Mouse (Mus musculus) ES-E14 (cell line): ENCODE measurements around the gene Lrmda. TPM values are rescaled to one million over a fixed set of nuclear protein-coding genes. Genes with fewer than 3 reads are reported as not detected.

Experiments used
- DNase-seq: peaks from one replicate; pipeline ENCODE4 v3.0.0-alpha.2; 2013; ENCODE audit warnings: low read depth, low spot score
- H3K27ac ChIP-seq: 2 replicates; pipeline ENCODE4 v1.5.1; 2012; ENCODE audit warnings: low read depth, mild to moderate bottlenecking, low read length, moderate library complexity, mixed read lengths; ENCODE audit not compliant: poor library complexity, insufficient read depth, severe bottlenecking
- H3K36me3 ChIP-seq: 2 replicates; pipeline ENCODE4 v1.6.1; 2012; ENCODE audit warnings: mild to moderate bottlenecking, low read length, moderate library complexity, mixed read lengths; ENCODE audit not compliant: control insufficient read depth, poor library complexity, insufficient read depth, severe bottlenecking
- H3K4me1 ChIP-seq, 2 experiments: fragments of 150-350 bp in 1 of 2; sonication (generic) in 1 of 2; 2 replicates each; pipeline ENCODE4 v1.6.1; 2012; ENCODE audit warnings: low read length in 2 of 2, mild to moderate bottlenecking in 1 of 2, mixed read lengths in 1 of 2; ENCODE audit not compliant: control insufficient read depth in 2 of 2, insufficient read depth in 2 of 2, poor library complexity in 1 of 2
- H3K4me3 ChIP-seq, 2 experiments: fragments of 150-350 bp in 1 of 2; sonication (generic) in 1 of 2; 2 replicates each; pipeline ENCODE4 v1.5.1; 2012; ENCODE audit warnings: low read length in 2 of 2, low read depth in 1 of 2, mild to moderate bottlenecking in 1 of 2, mixed read lengths in 1 of 2; ENCODE audit not compliant: insufficient read depth in 1 of 2, poor library complexity in 1 of 2, severe bottlenecking in 1 of 2
- H3K9ac ChIP-seq: 2 replicates; pipeline ENCODE4 v1.6.1; 2012; ENCODE audit warnings: low read depth, mild to moderate bottlenecking, low read length, mixed read lengths; ENCODE audit not compliant: poor library complexity, insufficient read depth, severe bottlenecking
- H3K9me3 ChIP-seq: fragments of 150-350 bp; sonication (generic); 2 replicates; pipeline ENCODE4 v1.6.1; 2012; ENCODE audit warnings: low read depth, mild to moderate bottlenecking, low read length; ENCODE audit not compliant: control insufficient read depth, insufficient read depth
- CHD2 ChIP-seq: IDR thresholded peaks from 2 replicates; pipeline ENCODE4 v1.6.1; 2014; ENCODE audit warnings: mild to moderate bottlenecking, low read depth, low read length, inconsistent platforms
- HCFC1 ChIP-seq: IDR thresholded peaks from 2 replicates; pipeline ENCODE4 v1.6.1; 2012; ENCODE audit warnings: low read length, inconsistent platforms, borderline replicate concordance; ENCODE audit not compliant: insufficient read depth
- MAFK ChIP-seq: IDR thresholded peaks from 2 replicates; pipeline ENCODE4 v1.6.1; 2014; ENCODE audit warnings: mild to moderate bottlenecking, low read depth, low read length, inconsistent platforms; ENCODE audit not compliant: insufficient read depth
- ZC3H11A ChIP-seq: IDR thresholded peaks from 2 replicates; pipeline ENCODE4 v1.6.1; 2012; ENCODE audit warnings: low read depth, mild to moderate bottlenecking, inconsistent platforms, low read length, borderline replicate concordance
- ZNF384 ChIP-seq: IDR thresholded peaks from 2 replicates; pipeline ENCODE4 v1.6.1; 2012; ENCODE audit warnings: low read depth, low read length, inconsistent platforms
- in situ Hi-C, 2 experiments: fragments of 600-800 bp; cut with MboI; formaldehyde crosslinking; loops; one replicate each; pipeline ENCODE4 v1.15.1; 2025; ENCODE audit warnings: low sequenced_read_pairs in 2 of 2, inconsistent platforms in 1 of 2; ENCODE audit not compliant: unreplicated experiment in 2 of 2
- total RNA-seq: library from RNA; depleted of rRNA; stranded (reverse); fragments of 300-350 nt; gene quantifications from 2 replicates; pipeline ENCODE4 v1.2.3, GENCODE M21; 2012

Gene Lrmda
- total RNA-seq, 1 experiment = 0.22 TPM

DNA sequence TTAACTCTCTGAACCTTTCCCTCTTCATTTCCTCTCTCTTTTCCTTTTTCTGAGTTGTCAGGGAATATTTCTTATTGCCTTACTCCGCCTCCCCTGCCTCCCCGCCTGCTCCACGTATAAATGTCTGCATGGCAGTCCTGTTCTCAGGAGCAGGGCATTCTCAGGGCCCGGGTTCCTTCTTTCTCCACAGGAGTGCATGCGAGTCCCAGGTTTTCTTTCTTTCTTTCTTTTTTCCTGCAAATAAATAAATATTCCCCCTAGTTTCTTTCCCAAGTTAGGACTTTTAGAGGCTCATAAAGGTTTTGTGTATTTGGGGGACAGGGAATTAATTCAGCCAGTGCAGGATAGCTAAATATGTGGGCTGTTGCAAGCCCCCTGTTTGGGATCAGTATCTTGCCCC, 27.7 kb upstream of the Lrmda start:
- H3K9ac ChIP-seq = no peak overlapping the region
- peaks cover 0 to 19% of the 10 kb centered on the region in 2 experiments; a peak in 2 of 4 replicates for H3K4me1 ChIP-seq
- DNase-seq = no peak
- H3K36me3 ChIP-seq = no peaks in the 10 kb centered on the region
- H3K27ac ChIP-seq = no peak overlapping the region
- H3K9me3 ChIP-seq = no peaks in the 10 kb centered on the region
- no peak overlapping the region for H3K4me3 ChIP-seq
- in situ Hi-C loops = loop anchor here (25.0 kb wide), 2 partner anchors 820 to 1420 kb away; no protein-coding TSS in a partner anchor
- TF ChIP-seq ZC3H11A (no peak), ZNF384 (no peak), HCFC1 (no peak), CHD2 (no peak), MAFK (no peak)

DNA sequence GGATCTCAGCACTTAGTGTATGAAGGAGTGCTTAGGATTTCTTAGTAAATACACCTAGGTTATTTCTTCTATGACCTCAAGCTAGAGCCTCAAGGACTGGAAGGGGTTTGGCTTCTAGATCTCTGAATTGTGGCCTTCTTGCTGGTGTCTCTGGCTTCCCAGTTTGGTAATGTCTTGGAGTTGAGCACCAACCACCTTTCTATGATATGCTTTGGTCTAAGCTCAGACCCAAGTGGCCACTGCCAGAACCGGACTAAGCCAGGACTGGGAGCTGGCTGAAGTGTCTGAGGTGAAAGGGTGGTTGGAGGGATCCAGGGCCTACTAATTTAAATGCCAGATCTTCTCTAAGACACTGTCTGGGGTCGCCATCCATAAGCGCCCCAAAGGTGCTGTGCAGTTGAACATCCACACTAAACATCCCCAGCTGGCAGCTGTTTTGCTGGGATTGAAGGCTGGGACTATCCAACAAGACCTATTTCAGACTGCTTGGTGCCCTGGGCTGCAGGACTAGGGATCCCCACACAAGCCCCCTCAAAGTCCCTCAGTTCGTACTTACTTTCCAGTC, 27.1 kb upstream of the Lrmda start:
- in situ Hi-C loops = loop anchor here (25.0 kb wide), 2 partner anchors 820 to 1420 kb away; no protein-coding TSS in a partner anchor
- no peaks in the 10 kb centered on the region for H3K9me3 ChIP-seq
- H3K9ac ChIP-seq = no peak overlapping the region
- H3K4me1 ChIP-seq = peaks cover 0 to 16% of the 10 kb centered on the region in 2 experiments; a peak in 2 of 4 replicates
- no peaks in the 10 kb centered on the region for H3K36me3 ChIP-seq
- H3K4me3 ChIP-seq = no peak overlapping the region
- no peak overlapping the region for H3K27ac ChIP-seq
- no peak for DNase-seq
- TF ChIP-seq CHD2 (no peak), ZNF384 (no peak), ZC3H11A (no peak), MAFK (no peak), HCFC1 (no peak)

DNA sequence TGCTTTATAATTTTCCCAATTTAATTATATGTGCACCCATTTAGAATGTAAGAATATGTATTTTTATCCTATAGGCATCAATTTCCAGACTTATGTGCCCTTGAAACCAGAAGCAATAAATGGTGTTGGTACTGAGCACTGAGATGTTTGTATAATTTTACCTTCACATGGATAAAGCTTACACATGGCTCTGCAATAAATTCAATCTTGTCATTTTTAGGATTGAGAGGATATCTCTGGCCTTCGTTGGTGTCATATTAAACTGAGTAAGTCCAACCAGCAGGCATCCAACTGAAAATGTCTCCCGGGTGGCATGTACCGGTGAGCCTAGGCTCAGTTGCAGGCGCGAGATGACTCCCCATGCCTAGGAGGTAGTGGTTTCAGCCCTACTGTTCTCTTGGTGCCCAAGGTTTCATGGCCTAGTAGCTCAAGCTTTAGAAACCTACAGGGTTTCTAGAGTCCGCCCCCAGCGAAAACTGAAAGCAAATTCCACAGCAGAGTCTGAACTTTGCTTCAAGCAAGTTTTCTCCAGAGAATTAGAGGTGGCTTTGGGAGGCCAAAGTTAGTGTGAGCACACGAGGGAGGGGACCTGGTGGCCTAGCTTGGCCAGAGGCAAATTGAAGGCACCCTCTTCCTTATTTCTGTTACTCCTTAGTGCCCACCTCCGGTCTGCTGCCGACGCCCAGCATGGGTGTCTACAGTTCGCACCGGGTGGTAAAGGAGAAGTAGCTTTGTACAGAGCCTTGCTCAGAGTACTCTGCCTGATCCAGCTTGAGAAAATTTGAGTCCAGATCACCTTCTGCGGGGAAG, 26.1 kb upstream of the Lrmda start:
- in situ Hi-C loops = loop anchor here (25.0 kb wide), 2 partner anchors 819 to 1419 kb away; no protein-coding TSS in a partner anchor
- no peaks in the 10 kb centered on the region for H3K36me3 ChIP-seq
- peaks cover 0 to 16% of the 10 kb centered on the region in 2 experiments; a peak in 2 of 4 replicates for H3K4me1 ChIP-seq
- no peak for TF ChIP-seq MAFK
- no peak for TF ChIP-seq ZNF384
- TF ChIP-seq ZC3H11A = no peak
- no peak for TF ChIP-seq HCFC1
- no peak for TF ChIP-seq CHD2
- no peak overlapping the region for H3K27ac ChIP-seq
- no peak overlapping the region for H3K4me3 ChIP-seq
- DNase-seq = no peak
- H3K9me3 ChIP-seq = no peaks in the 10 kb centered on the region
- H3K9ac ChIP-seq = no peak overlapping the region

GRCm38 (mm10) chr14:21994061-21994990, 25.2 kb upstream of the Lrmda start:
- Histone ChIP-seq H3K4me3 (peak overlapping the region in 1 of 2 experiments; percentile 59; a peak in 1 of 4 replicates), H3K9me3 (no peaks in the 10 kb centered on the region), H3K27ac (no peak overlapping the region), H3K36me3 (no peaks in the 10 kb centered on the region), H3K9ac (no peak overlapping the region), H3K4me1 (peaks cover 0 to 14% of the 10 kb centered on the region in 2 experiments; a peak in 2 of 4 replicates)
- TF ChIP-seq MAFK (no peak), CHD2 (no peak), HCFC1 (no peak), ZC3H11A (no peak), ZNF384 (no peak)
- DNase-seq = no peak
- in situ Hi-C loops = loop anchor here (25.0 kb wide), 2 partner anchors 818 to 1418 kb away; no protein-coding TSS in a partner anchor
